Mouse (Mus musculus): ENCODE measurements at regions not wholly inside any gene's neighbourhood (a gene's known extent, or its start where the extent isn't known, plus 50 kb on each side); places are given as distances from the start of the nearest gene placed in this dataset.

- Histone ChIP-seq H3K27me3 (ENCODE audit: control insufficient read depth, insufficient read depth, low read length) (peaks cover 2% of the 10 kb centered on the region; the same call in 1 of the 2 replicates), H3K4me3 (ENCODE audit: low read depth, low read length) (no peak overlapping the region), H3K27ac (ENCODE audit: low read depth, low read length) (no peak overlapping the region), H3K4me1 (replicated peaks; ENCODE audit: control insufficient read depth, insufficient read depth, low read length) (peaks cover 17% of the 10 kb centered on the region), H3K9me3 (ENCODE audit: control insufficient read depth, low read length) (no peaks in the 10 kb centered on the region), H3K36me3 (ENCODE audit: control insufficient read depth, insufficient read depth, low read length) (no peaks in the 10 kb centered on the region), H3K9ac (ENCODE audit: low read length) (no peak overlapping the region), H3K4me2 (ENCODE audit: low read depth, low read length, severe bottlenecking) (peak overlapping the region; percentile 37; the same call in 1 of the 2 replicates)
- ATAC-seq (replicated peaks; ENCODE audit: low FRiP score) = 0 out of 2 replicates have a peak, but pooled peaks have one; percentile 55
- WGBS = 17% methylated on average over 12 of the region's 12 CpGs
- no peak for DNase-seq (ENCODE audit: low spot score)
These were observed 93.9 kb upstream of the Tle3 start for GRCm38 (mm10) chr9:61278216-61278758.

- Histone ChIP-seq H3K9ac (ENCODE audit: low read length) (peak overlapping the region; percentile 21), H3K4me2 (ENCODE audit: low read depth, low read length, severe bottlenecking) (no peak overlapping the region), H3K27ac (ENCODE audit: low read depth, low read length) (no peak overlapping the region), H3K4me3 (ENCODE audit: low read depth, low read length) (no peak overlapping the region), H3K4me1 (replicated peaks; ENCODE audit: control insufficient read depth, insufficient read depth, low read length) (peaks cover 17% of the 10 kb centered on the region), H3K36me3 (ENCODE audit: control insufficient read depth, insufficient read depth, low read length) (no peaks in the 10 kb centered on the region), H3K27me3 (ENCODE audit: control insufficient read depth, insufficient read depth, low read length) (peaks cover 2% of the 10 kb centered on the region; the same call in 1 of the 2 replicates), H3K9me3 (ENCODE audit: control insufficient read depth, low read length) (no peaks in the 10 kb centered on the region)
- WGBS = 20% methylated on average over 9 of the region's 9 CpGs
- ATAC-seq (replicated peaks; ENCODE audit: low FRiP score) (peak; percentile 55; the same call in 1 of the 2 replicates), DNase-seq (ENCODE audit: low spot score) (peak; percentile 65)
These were observed 93.1 kb upstream of the Tle3 start for GRCm38 (mm10) chr9:61279044-61279543.

- H3K9me3 ChIP-seq (ENCODE audit: control insufficient read depth, low read length) = no peaks in the 10 kb centered on the region
- H3K4me2 ChIP-seq (ENCODE audit: low read depth, low read length, severe bottlenecking) = no peak overlapping the region
- 66% methylated on average over 12 of the region's 12 CpGs for WGBS
- no peaks in the 10 kb centered on the region for H3K36me3 ChIP-seq (ENCODE audit: control insufficient read depth, insufficient read depth, low read length)
- H3K4me1 ChIP-seq (replicated peaks; ENCODE audit: control insufficient read depth, insufficient read depth, low read length) = peaks cover 17% of the 10 kb centered on the region
- ATAC-seq (replicated peaks; ENCODE audit: low FRiP score) = no peak
- DNase-seq (ENCODE audit: low spot score) = no peak
- H3K9ac ChIP-seq (ENCODE audit: low read length) = no peak overlapping the region
- H3K27me3 ChIP-seq (ENCODE audit: control insufficient read depth, insufficient read depth, low read length) = peaks cover 2% of the 10 kb centered on the region; the same call in 1 of the 2 replicates
- no peak overlapping the region for H3K27ac ChIP-seq (ENCODE audit: low read depth, low read length)
- H3K4me3 ChIP-seq (ENCODE audit: low read depth, low read length) = no peak overlapping the region
These were observed 91.1 kb upstream of the Tle3 start for GRCm38 (mm10) chr9:61280856-61281582.

DNA sequence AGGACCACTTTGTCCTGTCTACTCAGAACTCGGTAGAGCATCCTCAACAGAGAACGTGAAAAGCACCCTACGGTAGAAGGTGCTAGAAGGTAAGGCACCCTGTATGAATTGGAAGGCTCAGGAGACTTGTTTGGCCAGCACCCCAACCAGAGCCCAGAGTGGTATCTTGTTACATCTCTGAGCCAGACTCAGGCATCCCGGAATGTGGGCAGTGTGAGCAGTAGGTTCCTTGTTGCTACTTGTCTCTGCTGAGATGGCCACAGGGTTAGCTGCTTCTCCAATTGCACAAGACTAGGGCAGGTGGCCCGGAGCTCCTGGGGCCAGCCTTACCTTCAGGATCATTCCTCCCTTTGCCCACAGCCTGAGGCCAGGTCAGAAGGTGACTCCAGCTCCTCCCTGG lies 88.9 kb upstream of the Tle3 start:
- no peaks in the 10 kb centered on the region; the same call in 1 of the 2 replicates for H3K9me3 ChIP-seq (ENCODE audit: control insufficient read depth, low read length)
- 93% methylated on average over 5 of the region's 5 CpGs for WGBS
- H3K9ac ChIP-seq (ENCODE audit: low read length) = no peak overlapping the region
- H3K27ac ChIP-seq (ENCODE audit: low read depth, low read length) = no peak overlapping the region
- ATAC-seq (replicated peaks; ENCODE audit: low FRiP score) = no peak
- DNase-seq (ENCODE audit: low spot score) = no peak
- peaks cover 2% of the 10 kb centered on the region; the same call in 1 of the 2 replicates for H3K27me3 ChIP-seq (ENCODE audit: control insufficient read depth, insufficient read depth, low read length)
- H3K4me1 ChIP-seq (replicated peaks; ENCODE audit: control insufficient read depth, insufficient read depth, low read length) = peaks cover 14% of the 10 kb centered on the region
- H3K36me3 ChIP-seq (ENCODE audit: control insufficient read depth, insufficient read depth, low read length) = no peaks in the 10 kb centered on the region
- no peak overlapping the region for H3K4me2 ChIP-seq (ENCODE audit: low read depth, low read length, severe bottlenecking)
- no peak overlapping the region for H3K4me3 ChIP-seq (ENCODE audit: low read depth, low read length)

DNA sequence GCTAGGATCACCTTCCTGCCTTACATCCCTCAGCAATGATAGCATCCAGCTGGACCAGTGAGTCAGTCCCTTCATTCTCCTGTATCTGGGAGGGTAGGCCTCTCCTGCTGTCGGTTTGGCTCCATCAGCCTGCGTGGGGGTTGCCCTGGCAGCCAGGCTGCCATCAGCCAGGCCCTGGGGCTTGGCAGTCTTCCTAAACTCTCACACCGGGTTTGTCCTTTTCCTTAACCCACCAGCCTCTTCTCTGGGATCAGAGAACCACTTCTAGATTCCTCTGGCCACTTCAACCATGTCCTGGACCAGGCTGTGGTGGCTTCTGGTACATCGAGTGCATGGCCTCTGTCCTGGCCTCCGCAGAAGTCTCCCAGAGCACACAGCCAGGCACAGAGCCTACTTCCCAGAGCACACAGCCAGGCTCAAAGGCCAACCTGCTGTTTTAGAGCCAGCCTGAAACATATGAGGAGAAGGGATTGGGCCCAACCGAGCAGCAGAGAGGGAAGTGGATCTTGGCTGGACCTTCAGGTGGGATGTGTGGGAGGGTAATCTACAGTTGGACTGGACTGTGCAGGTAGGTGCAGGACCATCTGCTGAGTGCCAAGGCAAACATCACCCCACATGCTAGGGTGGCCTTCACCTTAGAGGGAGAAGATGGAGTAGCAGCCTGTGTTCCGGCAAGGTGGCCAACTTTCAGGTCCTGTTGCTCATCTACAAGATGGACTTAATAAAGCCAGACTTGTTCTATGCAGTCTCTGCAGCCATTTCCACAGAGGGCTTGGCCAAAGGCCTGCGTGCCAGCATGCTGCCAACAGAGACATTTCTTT lies 87.8 kb upstream of the Tle3 start:
- 95% methylated on average over 8 of the region's 8 CpGs for WGBS
- Histone ChIP-seq H3K4me1 (replicated peaks; ENCODE audit: control insufficient read depth, insufficient read depth, low read length) (0 out of 2 replicates have a peak, but pooled peaks cover 5% of the 10 kb centered on the region), H3K9me3 (ENCODE audit: control insufficient read depth, low read length) (no peaks in the 10 kb centered on the region; the same call in 1 of the 2 replicates), H3K27ac (ENCODE audit: low read depth, low read length) (no peak overlapping the region), H3K4me2 (ENCODE audit: low read depth, low read length, severe bottlenecking) (no peak overlapping the region), H3K4me3 (ENCODE audit: low read depth, low read length) (no peak overlapping the region), H3K27me3 (ENCODE audit: control insufficient read depth, insufficient read depth, low read length) (peaks cover 2% of the 10 kb centered on the region; the same call in 1 of the 2 replicates), H3K9ac (ENCODE audit: low read length) (no peak overlapping the region), H3K36me3 (ENCODE audit: control insufficient read depth, insufficient read depth, low read length) (no peaks in the 10 kb centered on the region)
- no peak for DNase-seq (ENCODE audit: low spot score)
- no peak for ATAC-seq (replicated peaks; ENCODE audit: low FRiP score)

DNA sequence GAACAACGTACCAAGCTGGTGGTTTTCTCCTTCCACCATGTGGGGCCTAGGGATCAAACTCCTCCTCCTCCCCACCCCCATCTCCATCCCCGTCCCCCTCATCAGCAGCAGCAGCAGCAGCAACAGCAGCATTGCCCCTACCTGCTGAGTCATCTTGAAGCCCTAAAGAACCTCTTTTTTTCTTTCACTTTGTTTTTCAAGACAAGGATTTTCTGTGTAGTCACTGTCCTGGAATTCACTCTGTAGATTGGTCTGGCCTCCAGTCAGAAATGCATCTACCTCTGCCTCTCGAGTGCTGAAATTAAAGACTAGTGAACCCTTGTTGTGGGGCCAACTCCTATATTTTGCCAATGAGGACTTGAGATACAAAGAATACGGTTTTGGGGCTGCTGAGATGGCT lies 85.6 kb upstream of the Tle3 start:
- no peak overlapping the region for H3K4me2 ChIP-seq (ENCODE audit: low read depth, low read length, severe bottlenecking)
- ATAC-seq (replicated peaks; ENCODE audit: low FRiP score) = no peak
- no peaks in the 10 kb centered on the region for H3K4me1 ChIP-seq (replicated peaks; ENCODE audit: control insufficient read depth, insufficient read depth, low read length)
- no peaks in the 10 kb centered on the region for H3K36me3 ChIP-seq (ENCODE audit: control insufficient read depth, insufficient read depth, low read length)
- no peak overlapping the region for H3K9ac ChIP-seq (ENCODE audit: low read length)
- DNase-seq (ENCODE audit: low spot score) = no peak
- no peak overlapping the region for H3K27ac ChIP-seq (ENCODE audit: low read depth, low read length)
- no peaks in the 10 kb centered on the region for H3K27me3 ChIP-seq (ENCODE audit: control insufficient read depth, insufficient read depth, low read length)
- H3K9me3 ChIP-seq (ENCODE audit: control insufficient read depth, low read length) = no peaks in the 10 kb centered on the region; the same call in 1 of the 2 replicates
- 87% methylated on average over 4 of the region's 4 CpGs for WGBS
- no peak overlapping the region for H3K4me3 ChIP-seq (ENCODE audit: low read depth, low read length)

- ATAC-seq (replicated peaks; ENCODE audit: low FRiP score) (no peak), DNase-seq (ENCODE audit: low spot score) (no peak)
- no peaks in the 10 kb centered on the region for H3K36me3 ChIP-seq (ENCODE audit: control insufficient read depth, insufficient read depth, low read length)
- H3K4me3 ChIP-seq (ENCODE audit: low read depth, low read length) = no peak overlapping the region
- H3K4me1 ChIP-seq (replicated peaks; ENCODE audit: control insufficient read depth, insufficient read depth, low read length) = peaks cover 9% of the 10 kb centered on the region
- no peak overlapping the region for H3K4me2 ChIP-seq (ENCODE audit: low read depth, low read length, severe bottlenecking)
- no peaks in the 10 kb centered on the region for H3K27me3 ChIP-seq (ENCODE audit: control insufficient read depth, insufficient read depth, low read length)
- no peak overlapping the region for H3K9ac ChIP-seq (ENCODE audit: low read length)
- 69% methylated on average over 12 of the region's 12 CpGs for WGBS
- H3K9me3 ChIP-seq (ENCODE audit: control insufficient read depth, low read length) = no peaks in the 10 kb centered on the region; the same call in 1 of the 2 replicates
- no peak overlapping the region for H3K27ac ChIP-seq (ENCODE audit: low read depth, low read length)
These were observed 83.0 kb upstream of the Tle3 start for GRCm38 (mm10) chr9:61289117-61289516.

DNA sequence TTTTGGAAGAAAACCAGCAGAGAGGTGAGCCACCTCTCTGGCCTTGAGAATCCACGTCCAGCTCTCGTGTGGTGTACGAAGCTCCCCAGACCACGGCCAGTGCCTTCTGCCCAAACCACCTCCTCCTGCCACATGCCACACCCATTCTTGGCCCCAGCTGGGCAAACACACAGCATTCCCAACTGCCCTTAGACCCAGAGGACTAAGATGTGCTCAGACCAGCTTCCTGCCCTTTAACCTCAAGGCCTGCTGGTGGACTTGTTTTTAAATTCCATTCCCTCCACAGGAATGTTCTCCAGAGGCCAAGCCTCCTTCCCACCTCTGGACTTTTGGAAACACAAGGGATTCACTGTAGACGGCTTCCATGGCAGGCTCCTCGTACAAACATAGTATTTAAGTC lies 82.5 kb upstream of the Tle3 start:
- H3K36me3 ChIP-seq (ENCODE audit: control insufficient read depth, insufficient read depth, low read length) = no peaks in the 10 kb centered on the region
- DNase-seq (ENCODE audit: low spot score) (no peak), ATAC-seq (replicated peaks; ENCODE audit: low FRiP score) (no peak)
- no peaks in the 10 kb centered on the region for H3K27me3 ChIP-seq (ENCODE audit: control insufficient read depth, insufficient read depth, low read length)
- no peak overlapping the region for H3K27ac ChIP-seq (ENCODE audit: low read depth, low read length)
- WGBS = 59% methylated on average over 6 of the region's 6 CpGs
- no peak overlapping the region for H3K9ac ChIP-seq (ENCODE audit: low read length)
- peaks cover 9% of the 10 kb centered on the region for H3K4me1 ChIP-seq (replicated peaks; ENCODE audit: control insufficient read depth, insufficient read depth, low read length)
- H3K4me3 ChIP-seq (ENCODE audit: low read depth, low read length) = no peak overlapping the region
- no peak overlapping the region for H3K4me2 ChIP-seq (ENCODE audit: low read depth, low read length, severe bottlenecking)
- H3K9me3 ChIP-seq (ENCODE audit: control insufficient read depth, low read length) = no peaks in the 10 kb centered on the region; the same call in 1 of the 2 replicates

All from forebrain, embryonic 11.5 days (tissue).